Mouse (Mus musculus): ENCODE results near the gene Vmn2r23. TPM values are rescaled to one million over a fixed set of nuclear protein-coding genes. Genes with fewer than 3 reads are reported as not detected.
"Not testable (repeated sequence)": the region's sequence is repeated elsewhere in the genome, so short reads cannot be mapped to it uniquely, and the experiment has no call there.

Vmn2r23 gene
- polyA plus RNA-seq (2016; fragmentation: Nextera tagmentation; extraction: Ambion mirVana): not detected in 2 replicates

DNA sequence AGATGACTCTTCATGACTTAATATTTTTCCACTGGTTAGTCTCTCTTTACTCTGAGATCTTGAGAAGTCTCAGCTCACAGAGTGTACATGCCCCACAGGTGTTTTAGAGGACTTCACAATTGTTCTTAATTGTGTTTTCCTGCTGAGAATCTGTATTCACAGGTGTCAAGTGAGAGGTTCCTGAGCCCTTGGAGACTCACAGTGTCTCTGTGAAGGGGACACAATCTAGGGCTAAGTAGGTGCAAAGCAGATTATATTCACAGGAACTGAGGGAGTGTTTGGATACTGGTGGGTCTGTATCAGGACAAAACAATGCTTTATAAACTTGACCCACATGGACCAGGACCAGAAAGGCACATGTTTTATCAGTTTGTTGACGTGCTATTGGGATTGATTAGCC is at the start of gene Vmn2r23:
TSS of gene Vmn2r23 (plus strand) at position 301 of the 400 bp plus-strand sequence.
- no peaks in the 10 kb centered on the region for H3K9me3 ChIP-seq (replicated peaks)
- H3K27ac ChIP-seq: no peak within 1 kb of the TSS
- DNase-seq (ENCODE audit: low spot score): no peak
- 100% methylated on average over 1 of the region's 1 CpGs for WGBS
- H3K27me3 ChIP-seq (ENCODE audit: low read depth, poor library complexity, severe bottlenecking): no peaks in the 10 kb centered on the region
- H3K36me3 ChIP-seq: no peaks in the 10 kb centered on the region
- no peak within 1 kb of the TSS for H3K4me3 ChIP-seq
- H3K4me1 ChIP-seq: no peaks in the 10 kb centered on the region

- Histone ChIP-seq H3K4me1 (no peaks in the 10 kb centered on the region), H3K4me3 (no peak overlapping the region), H3K27ac (no peak overlapping the region), H3K9me3 (replicated peaks) (no peaks in the 10 kb centered on the region), H3K27me3 (ENCODE audit: low read depth, poor library complexity, severe bottlenecking) (no peaks in the 10 kb centered on the region), H3K36me3 (no peaks in the 10 kb centered on the region)
- no peak for DNase-seq (ENCODE audit: low spot score)
- 65% methylated on average over 6 of the region's 6 CpGs for WGBS
Measured at GRCm38 (mm10) chr6:123657040-123657439, 45.4 kb upstream of the Vmn2r23 start.

GRCm38 (mm10) chr6:123696639-123697038 is 5.8 kb upstream of the Vmn2r23 start:
- not testable (repeated sequence) for H3K36me3 ChIP-seq; H3K27me3 ChIP-seq (ENCODE audit: low read depth, poor library complexity, severe bottlenecking); DNase-seq (ENCODE audit: low spot score); H3K9me3 ChIP-seq (replicated peaks); H3K4me1 ChIP-seq; H3K27ac ChIP-seq; H3K4me3 ChIP-seq
- 63% methylated on average over 1 of the region's 1 CpGs for WGBS

DNA sequence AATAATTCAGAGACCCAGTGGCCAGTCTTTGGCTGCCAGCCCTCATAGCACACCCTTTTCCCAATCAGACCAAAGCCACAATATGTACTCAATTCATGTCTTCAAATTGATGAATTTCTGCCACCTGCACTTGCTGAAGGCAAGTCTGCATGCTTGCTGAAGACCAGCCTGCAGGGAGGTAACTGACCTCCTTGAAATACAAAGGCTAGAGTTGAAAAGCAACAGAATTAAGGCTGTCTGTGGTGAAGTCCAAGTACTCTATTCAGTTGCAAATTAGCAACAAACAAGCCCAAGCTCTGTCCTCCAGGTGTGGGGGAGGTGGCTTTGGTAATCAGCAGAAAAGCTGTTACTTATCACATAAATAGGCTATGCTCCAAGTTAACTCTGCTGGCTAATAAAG is 5.3 kb upstream of the Vmn2r23 start:
- H3K9me3 ChIP-seq (replicated peaks): no peaks in the 10 kb centered on the region
- no peak overlapping the region for H3K27ac ChIP-seq
- no peaks in the 10 kb centered on the region for H3K4me1 ChIP-seq
- no peaks in the 10 kb centered on the region for H3K27me3 ChIP-seq (ENCODE audit: low read depth, poor library complexity, severe bottlenecking)
- no peak overlapping the region for H3K4me3 ChIP-seq
- DNase-seq (ENCODE audit: low spot score): no peak
- H3K36me3 ChIP-seq: no peaks in the 10 kb centered on the region

- no peak for DNase-seq (ENCODE audit: low spot score)
- Histone ChIP-seq H3K4me3 (no peak overlapping the region), H3K9me3 (replicated peaks) (no peaks in the 10 kb centered on the region), H3K27me3 (ENCODE audit: low read depth, poor library complexity, severe bottlenecking) (no peaks in the 10 kb centered on the region), H3K4me1 (no peaks in the 10 kb centered on the region), H3K27ac (no peak overlapping the region), H3K36me3 (no peaks in the 10 kb centered on the region)
- WGBS: 91% methylated on average over 3 of the region's 3 CpGs
Measured at GRCm38 (mm10) chr6:123770031-123770430, 67.6 kb downstream of the Vmn2r23 start.

DNA sequence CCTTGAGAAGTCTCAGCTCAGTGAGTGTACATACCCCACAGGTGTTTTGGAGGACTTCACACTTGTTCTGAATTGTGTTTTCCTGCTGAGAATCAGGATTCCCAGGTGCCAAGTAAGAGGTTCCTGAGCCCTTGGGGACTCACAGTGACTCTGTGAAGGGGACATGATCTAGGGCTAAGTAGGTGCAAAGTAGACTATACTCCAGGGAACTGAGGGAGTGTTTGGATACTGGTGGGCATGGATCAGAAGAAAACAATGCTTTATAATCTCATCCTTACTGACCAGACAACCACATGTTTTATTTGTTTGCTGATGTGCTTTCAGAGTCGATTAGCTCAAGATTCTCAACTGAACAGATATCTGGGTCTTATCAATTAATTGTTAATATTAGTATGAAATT is 76.1 kb downstream of the Vmn2r23 start, which contains the start of gene Vmn2r24:
TSS of gene Vmn2r24 (plus strand) at position 301 of the 400 bp plus-strand sequence.
- H3K36me3 ChIP-seq: no peaks in the 10 kb centered on the region
- H3K9me3 ChIP-seq (replicated peaks): no peaks in the 10 kb centered on the region
- no peaks in the 10 kb centered on the region for H3K27me3 ChIP-seq (ENCODE audit: low read depth, poor library complexity, severe bottlenecking)
- DNase-seq (ENCODE audit: low spot score): no peak
- WGBS: 87% methylated on average over 1 of the region's 1 CpGs
- no peak within 1 kb of the TSS for H3K27ac ChIP-seq
- H3K4me1 ChIP-seq: no peaks in the 10 kb centered on the region
- H3K4me3 ChIP-seq: no peak within 1 kb of the TSS

DNA sequence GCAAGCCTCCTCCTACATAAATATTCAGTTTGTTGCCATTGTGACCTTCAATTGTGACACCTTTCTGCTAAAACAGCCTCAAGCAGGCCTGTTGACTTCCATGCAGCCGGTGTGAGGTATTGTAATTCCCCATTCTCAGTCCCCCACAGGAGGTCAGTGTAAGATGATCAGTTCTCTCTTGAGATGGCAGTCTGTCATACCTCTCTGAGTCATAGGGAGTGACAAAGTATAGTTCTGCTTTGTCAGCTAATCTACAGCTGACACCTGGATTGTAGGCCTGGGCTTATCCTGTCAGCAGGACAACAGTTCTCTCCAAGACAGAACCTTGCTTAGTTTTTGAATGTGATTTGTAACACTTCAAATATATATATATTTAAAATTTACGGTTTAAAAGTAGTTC is 82.4 kb downstream of the Vmn2r23 start:
- Histone ChIP-seq H3K27ac (no peak overlapping the region), H3K4me3 (no peak overlapping the region), H3K36me3 (no peaks in the 10 kb centered on the region), H3K4me1 (no peaks in the 10 kb centered on the region), H3K27me3 (ENCODE audit: low read depth, poor library complexity, severe bottlenecking) (no peaks in the 10 kb centered on the region), H3K9me3 (replicated peaks) (no peaks in the 10 kb centered on the region)
- WGBS: 75% methylated on average over 2 of the region's 2 CpGs
- DNase-seq (ENCODE audit: low spot score): no peak

- DNase-seq (ENCODE audit: low spot score): no peak
- H3K36me3 ChIP-seq: no peaks in the 10 kb centered on the region
- no peak overlapping the region for H3K4me3 ChIP-seq
- 45% methylated on average over 9 of the region's 9 CpGs for WGBS
- H3K27me3 ChIP-seq (ENCODE audit: low read depth, poor library complexity, severe bottlenecking): no peaks in the 10 kb centered on the region
- H3K4me1 ChIP-seq: no peaks in the 10 kb centered on the region
- H3K9me3 ChIP-seq (replicated peaks): no peaks in the 10 kb centered on the region
- H3K27ac ChIP-seq: no peak overlapping the region
Measured at GRCm38 (mm10) chr6:123793746-123794145, 91.3 kb downstream of the Vmn2r23 start.

Other genes starting within 250 kb of the Vmn2r23 start
- gene Vmn2r21, start 169.3 kb upstream of the Vmn2r23 start, polyA plus RNA-seq (2016; fragmentation: Nextera tagmentation; extraction: Ambion mirVana): not detected in 2 replicates
- not detected in 2 replicates for gene Vmn2r22, start 51.9 kb upstream of the Vmn2r23 start, polyA plus RNA-seq (2016; fragmentation: Nextera tagmentation; extraction: Ambion mirVana)
- gene Vmn2r24, start 76.2 kb downstream of the Vmn2r23 start, polyA plus RNA-seq (2016; fragmentation: Nextera tagmentation; extraction: Ambion mirVana): not detected in 2 replicates
- not detected in 2 replicates for gene Vmn2r25, start 150.8 kb downstream of the Vmn2r23 start, polyA plus RNA-seq (2016; fragmentation: Nextera tagmentation; extraction: Ambion mirVana)